Mouse (Mus musculus) G1E (cell line): Measurements from ENCODE around the gene Fbxo42.

ENCODE experiments used
- CTCF ChIP-seq: IDR thresholded peaks from 2 replicates; pipeline ENCODE4 v1.5.1; 2012; ENCODE audit warnings: low read depth, low read length, inconsistent platforms, mixed read lengths
- GATA1 ChIP-seq: IDR thresholded peaks from 2 replicates; pipeline ENCODE4 v1.6.1; 2012; ENCODE audit warnings: borderline replicate concordance, low read length, inconsistent platforms, mixed read lengths
- TAL1 ChIP-seq: conservative IDR thresholded peaks from 2 replicates; pipeline ENCODE4 v1.6.1; 2012; ENCODE audit warnings: low read depth, low read length, inconsistent platforms, mixed read lengths

DNA sequence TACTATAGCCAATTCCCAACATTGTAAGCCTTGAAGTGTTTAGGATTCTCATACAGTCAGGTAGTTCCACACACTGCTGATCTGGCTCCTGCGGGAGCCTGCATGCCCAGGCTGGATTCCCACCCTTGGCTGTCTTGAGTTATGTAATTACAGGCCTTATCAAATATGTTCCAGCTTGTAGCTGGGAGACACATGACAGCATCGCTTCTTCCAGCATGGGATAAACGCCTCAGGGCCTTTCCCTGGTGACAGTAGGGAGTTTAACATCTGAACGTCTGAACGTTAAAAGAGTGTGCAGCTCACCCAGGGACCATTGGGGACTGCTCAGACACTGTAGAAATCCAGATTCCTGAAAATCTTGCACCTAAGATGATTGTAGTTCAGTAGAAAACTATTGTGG, 28.1 kb downstream of the Fbxo42 start:
- TF ChIP-seq CTCF, result no peak
- TF ChIP-seq TAL1, result no peak
- no peak for TF ChIP-seq GATA1
